Mouse (Mus musculus): ENCODE results near the gene Dkk2. TPM values are rescaled to one million over a fixed set of nuclear protein-coding genes. Genes with fewer than 3 reads are reported as not detected.
A peak's percentile ranks its signal among the peaks of the same experiment; 100 is the strongest.

The Dkk2 gene
- polyA plus RNA-seq, 1 experiment from 2014 or later = 0.40 TPM

DNA sequence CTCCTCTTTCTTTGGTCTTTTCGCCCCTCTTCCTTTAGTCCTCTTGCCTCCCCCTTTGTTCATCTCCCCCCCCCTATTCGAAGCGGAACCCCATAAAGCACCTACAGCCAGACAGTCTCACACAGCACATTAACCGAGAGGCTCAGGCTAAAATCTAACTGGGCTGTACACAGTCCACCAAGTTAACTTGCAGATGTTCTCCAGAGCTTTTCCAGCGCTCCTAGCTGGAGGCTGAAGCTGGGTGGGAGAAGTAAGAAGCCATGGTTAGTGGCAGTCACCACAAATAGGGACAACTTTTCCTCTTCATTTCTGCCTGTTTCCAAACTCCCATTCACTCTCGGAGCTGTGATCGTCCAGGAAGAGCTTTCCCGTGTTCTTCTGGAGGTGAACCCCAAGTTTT, 412 bp upstream of the Dkk2 start:
- H3K36me3 ChIP-seq (replicated peaks) = no peaks in the 10 kb centered on the region
- no peak overlapping the region for H3K4me3 ChIP-seq (replicated peaks)
- H3K27ac ChIP-seq (replicated peaks) = no peak overlapping the region
- no peak for ATAC-seq (ENCODE audit: insufficient read depth)
- H3K27me3 ChIP-seq = peaks cover 34% of the 10 kb centered on the region
- peaks cover 7% of the 10 kb centered on the region; the same call in 1 of the 2 replicates for H3K4me1 ChIP-seq (replicated peaks)
- peak overlapping the region; percentile 48 for H3K4me2 ChIP-seq
- no peak overlapping the region for H3K9ac ChIP-seq
- WGBS (ENCODE audit: insufficient replicate concordance) = 5% methylated on average over 8 of the region's 8 CpGs
- H3K9me3 ChIP-seq (replicated peaks) = no peaks in the 10 kb centered on the region

DNA sequence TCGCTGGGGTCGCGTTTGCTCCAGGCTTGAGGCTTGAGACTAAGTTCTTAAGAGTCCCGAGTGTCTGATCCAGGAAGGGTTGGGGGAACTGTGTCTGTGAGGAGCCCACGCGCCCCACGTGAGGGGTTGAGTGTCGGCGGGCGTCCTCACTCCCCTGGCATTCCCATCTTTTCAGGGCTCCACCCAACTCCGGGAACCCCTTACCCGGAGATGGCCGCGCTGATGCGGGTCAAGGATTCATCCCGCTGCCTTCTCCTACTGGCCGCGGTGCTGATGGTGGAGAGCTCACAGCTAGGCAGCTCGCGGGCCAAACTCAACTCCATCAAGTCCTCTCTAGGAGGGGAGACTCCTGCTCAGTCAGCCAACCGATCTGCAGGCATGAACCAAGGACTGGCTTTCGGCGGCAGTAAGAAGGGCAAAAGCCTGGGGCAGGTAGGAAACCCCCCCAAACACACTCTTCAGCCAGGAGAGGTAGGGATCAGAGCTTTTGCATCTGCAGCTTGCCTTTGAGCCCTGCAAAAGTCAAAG, 795 bp downstream of the Dkk2 start:
- H3K4me3 ChIP-seq (replicated peaks) = peak overlapping the region; percentile 21
- H3K36me3 ChIP-seq (replicated peaks) = no peaks in the 10 kb centered on the region
- WGBS (ENCODE audit: insufficient replicate concordance) = 2% methylated on average over 23 of the region's 23 CpGs
- H3K4me1 ChIP-seq (replicated peaks) = peaks cover 7% of the 10 kb centered on the region; the same call in 1 of the 2 replicates
- peak overlapping the region; percentile 48 for H3K4me2 ChIP-seq
- ATAC-seq (ENCODE audit: insufficient read depth) = no peak
- H3K9me3 ChIP-seq (replicated peaks) = no peaks in the 10 kb centered on the region
- no peak overlapping the region for H3K27ac ChIP-seq (replicated peaks)
- H3K27me3 ChIP-seq = peaks cover 34% of the 10 kb centered on the region
- no peak overlapping the region for H3K9ac ChIP-seq

DNA sequence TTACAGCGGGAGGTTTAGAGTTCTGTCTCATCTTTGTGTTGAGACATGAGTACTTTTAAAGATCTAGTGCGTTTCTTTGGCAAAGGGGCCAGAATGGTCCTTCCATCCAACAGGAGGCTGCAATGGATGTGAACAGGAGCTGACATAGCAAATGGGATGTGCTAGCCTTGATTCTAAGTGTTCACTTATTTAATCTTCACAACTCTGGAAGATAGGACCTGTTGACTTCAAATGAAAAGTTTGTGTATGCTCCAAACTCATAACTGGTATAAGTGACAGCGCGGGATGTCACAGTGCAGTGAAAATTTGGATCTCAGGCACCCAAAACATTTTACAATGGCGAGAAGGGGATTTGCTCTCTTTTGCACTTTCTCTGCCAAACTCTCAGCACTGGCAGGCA, 1.4 kb downstream of the Dkk2 start:
- no peaks in the 10 kb centered on the region for H3K36me3 ChIP-seq (replicated peaks)
- no peak for ATAC-seq (ENCODE audit: insufficient read depth)
- H3K27ac ChIP-seq (replicated peaks) = no peak overlapping the region
- 22% methylated on average over 5 of the region's 5 CpGs for WGBS (ENCODE audit: insufficient replicate concordance)
- 0 out of 2 replicates have a peak overlapping the region, but pooled peaks have one; percentile 48 for H3K4me2 ChIP-seq
- H3K4me1 ChIP-seq (replicated peaks) = peaks cover 7% of the 10 kb centered on the region; the same call in 1 of the 2 replicates
- no peak overlapping the region for H3K4me3 ChIP-seq (replicated peaks)
- no peaks in the 10 kb centered on the region for H3K9me3 ChIP-seq (replicated peaks)
- H3K27me3 ChIP-seq = peaks cover 34% of the 10 kb centered on the region
- no peak overlapping the region for H3K9ac ChIP-seq

DNA sequence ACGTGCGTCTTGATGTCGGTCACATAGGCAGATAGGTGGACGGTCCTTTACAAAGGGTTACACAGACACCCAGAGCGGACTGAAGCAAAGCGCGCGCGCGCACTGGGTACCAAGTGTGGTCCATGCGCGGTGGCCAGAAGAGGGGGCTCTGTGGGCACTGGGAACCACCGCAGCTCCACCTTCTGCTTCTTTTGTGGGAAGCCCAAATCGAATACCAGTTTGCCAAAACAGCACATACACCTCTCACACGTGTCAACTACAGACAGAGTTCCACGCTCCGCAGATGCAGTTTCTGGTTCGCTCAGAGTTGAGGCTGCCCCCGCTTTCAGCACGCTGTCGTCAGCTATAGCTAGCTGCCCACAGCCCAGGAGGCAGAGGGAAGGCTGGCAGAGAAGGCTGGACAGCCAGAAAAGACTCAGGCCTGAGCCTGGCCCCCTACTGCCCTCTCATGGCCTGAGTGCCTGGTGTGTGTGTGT, 2.0 kb downstream of the Dkk2 start:
- no peak for ATAC-seq (ENCODE audit: insufficient read depth)
- H3K4me3 ChIP-seq (replicated peaks) = 0 out of 2 replicates have a peak overlapping the region, but pooled peaks have one; percentile 10
- no peaks in the 10 kb centered on the region for H3K36me3 ChIP-seq (replicated peaks)
- H3K27ac ChIP-seq (replicated peaks) = no peak overlapping the region
- H3K4me1 ChIP-seq (replicated peaks) = peaks cover 7% of the 10 kb centered on the region; the same call in 1 of the 2 replicates
- peak overlapping the region; percentile 33 for H3K4me2 ChIP-seq
- WGBS (ENCODE audit: insufficient replicate concordance) = under 1% methylated on average over 21 of the region's 21 CpGs
- H3K27me3 ChIP-seq = peaks cover 34% of the 10 kb centered on the region
- no peaks in the 10 kb centered on the region for H3K9me3 ChIP-seq (replicated peaks)
- no peak overlapping the region for H3K9ac ChIP-seq

DNA sequence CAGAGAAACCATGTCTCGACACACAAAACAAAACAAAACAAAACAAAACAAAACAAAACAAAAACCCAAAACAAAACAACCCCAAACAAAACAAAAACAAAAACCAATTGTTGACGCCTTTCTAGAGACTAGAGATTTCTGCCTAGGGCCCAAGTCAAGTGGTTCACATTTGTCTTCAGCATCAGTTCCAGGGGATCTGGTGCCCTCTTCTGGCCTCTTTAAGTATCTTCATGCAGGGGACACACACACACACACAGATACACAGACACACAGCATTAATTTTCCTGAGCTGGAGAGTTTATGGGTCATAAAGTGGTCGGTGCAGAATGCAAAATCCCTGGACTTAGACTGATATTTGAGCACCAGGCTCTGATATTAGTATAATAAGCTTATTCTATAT, 7.9 kb downstream of the Dkk2 start:
- 61% methylated on average over 3 of the region's 3 CpGs for WGBS (ENCODE audit: insufficient replicate concordance)
- Histone ChIP-seq H3K4me1 (replicated peaks) (no peaks in the 10 kb centered on the region), H3K9me3 (replicated peaks) (no peaks in the 10 kb centered on the region), H3K36me3 (replicated peaks) (no peaks in the 10 kb centered on the region), H3K4me3 (replicated peaks) (no peak overlapping the region), H3K9ac (no peak overlapping the region), H3K4me2 (no peak overlapping the region), H3K27ac (replicated peaks) (no peak overlapping the region), H3K27me3 (no peaks in the 10 kb centered on the region)
- ATAC-seq (ENCODE audit: insufficient read depth) = no peak

DNA sequence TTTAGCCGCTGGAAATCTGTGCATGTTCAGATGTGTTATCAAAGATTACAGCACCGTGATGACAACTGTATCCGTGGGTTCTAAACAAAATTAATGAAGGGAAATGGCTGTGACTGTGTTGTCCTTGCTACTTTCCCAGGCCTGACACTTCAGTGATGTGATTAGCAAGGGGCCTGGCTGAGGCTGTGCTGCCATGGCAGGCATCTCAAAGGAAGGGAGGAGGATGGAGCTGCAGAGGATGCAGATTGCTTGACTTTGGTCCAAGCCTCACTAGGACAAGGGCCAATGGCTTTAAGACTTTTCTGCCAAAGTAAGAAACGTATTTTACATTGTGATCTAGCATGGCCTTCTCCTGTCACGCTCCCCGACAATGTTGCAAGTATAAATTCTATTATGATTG, 11.2 kb downstream of the Dkk2 start:
- no peak for ATAC-seq (ENCODE audit: insufficient read depth)
- no peak overlapping the region for H3K4me2 ChIP-seq
- WGBS (ENCODE audit: insufficient replicate concordance) = 53% methylated on average over 6 of the region's 6 CpGs
- no peak overlapping the region for H3K4me3 ChIP-seq (replicated peaks)
- H3K9me3 ChIP-seq (replicated peaks) = no peaks in the 10 kb centered on the region
- no peak overlapping the region for H3K9ac ChIP-seq
- H3K27ac ChIP-seq (replicated peaks) = no peak overlapping the region
- no peaks in the 10 kb centered on the region for H3K36me3 ChIP-seq (replicated peaks)
- no peaks in the 10 kb centered on the region for H3K27me3 ChIP-seq
- no peaks in the 10 kb centered on the region for H3K4me1 ChIP-seq (replicated peaks)

DNA sequence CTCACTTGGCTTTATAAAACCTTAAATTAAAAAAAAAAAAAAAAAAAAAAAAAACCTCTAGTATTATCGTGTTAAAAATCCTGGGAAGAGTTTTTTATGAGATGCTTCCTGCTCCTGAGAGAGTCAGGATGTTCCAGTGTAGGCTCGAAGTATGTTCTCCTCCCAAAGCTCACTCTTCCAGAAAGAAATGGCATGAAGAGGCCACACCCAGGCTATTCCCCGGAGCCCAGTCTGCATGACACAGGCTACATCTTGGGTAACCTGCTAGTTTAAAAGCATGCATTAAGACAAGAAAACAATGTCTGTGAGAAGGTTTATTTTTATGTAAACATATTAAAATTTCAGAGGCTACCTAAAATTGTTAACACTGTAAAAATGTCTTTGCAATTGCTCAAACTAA, 15.7 kb downstream of the Dkk2 start:
- 48% methylated on average over 3 of the region's 3 CpGs for WGBS (ENCODE audit: insufficient replicate concordance)
- H3K9me3 ChIP-seq (replicated peaks) = no peaks in the 10 kb centered on the region
- H3K27ac ChIP-seq (replicated peaks) = no peak overlapping the region
- no peaks in the 10 kb centered on the region for H3K27me3 ChIP-seq
- no peaks in the 10 kb centered on the region for H3K4me1 ChIP-seq (replicated peaks)
- H3K9ac ChIP-seq = no peak overlapping the region
- ATAC-seq (ENCODE audit: insufficient read depth) = no peak
- H3K36me3 ChIP-seq (replicated peaks) = no peaks in the 10 kb centered on the region
- no peak overlapping the region for H3K4me2 ChIP-seq
- no peak overlapping the region for H3K4me3 ChIP-seq (replicated peaks)

DNA sequence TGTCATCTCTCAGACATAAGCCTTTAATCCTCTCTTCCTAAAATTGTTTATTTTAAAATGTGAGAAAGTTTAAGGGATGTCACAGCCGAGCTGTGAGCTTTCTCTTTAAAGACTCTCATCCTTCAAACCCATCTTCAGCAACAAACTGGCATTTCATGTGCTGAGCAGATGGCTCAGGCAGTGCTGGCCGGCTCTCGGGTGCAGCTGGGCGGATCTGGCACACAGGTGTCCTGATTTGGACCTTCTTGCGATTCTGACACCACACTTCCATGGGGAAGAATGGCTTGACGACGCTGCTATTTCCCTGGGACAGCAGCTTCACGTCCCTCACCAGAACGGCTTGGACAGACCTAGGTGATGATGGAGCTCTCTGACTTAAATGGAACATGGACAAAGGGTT, 17.9 kb downstream of the Dkk2 start:
- H3K4me3 ChIP-seq (replicated peaks) = no peak overlapping the region
- 40% methylated on average over 9 of the region's 9 CpGs for WGBS (ENCODE audit: insufficient replicate concordance)
- ATAC-seq (ENCODE audit: insufficient read depth) = no peak
- no peaks in the 10 kb centered on the region for H3K9me3 ChIP-seq (replicated peaks)
- H3K4me2 ChIP-seq = no peak overlapping the region
- H3K27ac ChIP-seq (replicated peaks) = no peak overlapping the region
- H3K4me1 ChIP-seq (replicated peaks) = no peaks in the 10 kb centered on the region
- no peaks in the 10 kb centered on the region for H3K36me3 ChIP-seq (replicated peaks)
- no peaks in the 10 kb centered on the region for H3K27me3 ChIP-seq
- no peak overlapping the region for H3K9ac ChIP-seq

DNA sequence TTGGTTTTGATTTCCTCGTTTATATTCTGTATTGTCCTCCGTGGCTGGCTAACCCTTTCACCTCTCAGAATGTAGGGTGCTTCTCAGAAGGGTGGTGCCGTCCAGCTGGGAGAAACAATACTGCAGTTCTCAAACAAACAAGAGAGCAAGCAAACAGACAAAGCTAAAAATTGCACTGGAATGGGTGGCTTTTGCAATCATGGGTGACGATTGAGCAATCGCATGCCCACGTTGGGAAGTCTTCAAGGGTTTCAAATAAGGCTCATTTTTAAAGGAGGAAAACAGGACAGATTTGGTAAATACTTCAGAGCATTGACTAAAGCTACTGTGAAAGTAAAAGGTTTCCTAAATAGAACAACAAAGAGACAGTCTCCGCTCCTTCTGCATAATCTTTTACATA, 18.4 kb downstream of the Dkk2 start:
- WGBS (ENCODE audit: insufficient replicate concordance) = 40% methylated on average over 7 of the region's 7 CpGs
- H3K36me3 ChIP-seq (replicated peaks) = no peaks in the 10 kb centered on the region
- H3K4me1 ChIP-seq (replicated peaks) = no peaks in the 10 kb centered on the region
- H3K27ac ChIP-seq (replicated peaks) = no peak overlapping the region
- H3K9ac ChIP-seq = no peak overlapping the region
- no peak for ATAC-seq (ENCODE audit: insufficient read depth)
- no peaks in the 10 kb centered on the region for H3K27me3 ChIP-seq
- H3K9me3 ChIP-seq (replicated peaks) = no peaks in the 10 kb centered on the region
- no peak overlapping the region for H3K4me2 ChIP-seq
- no peak overlapping the region for H3K4me3 ChIP-seq (replicated peaks)

DNA sequence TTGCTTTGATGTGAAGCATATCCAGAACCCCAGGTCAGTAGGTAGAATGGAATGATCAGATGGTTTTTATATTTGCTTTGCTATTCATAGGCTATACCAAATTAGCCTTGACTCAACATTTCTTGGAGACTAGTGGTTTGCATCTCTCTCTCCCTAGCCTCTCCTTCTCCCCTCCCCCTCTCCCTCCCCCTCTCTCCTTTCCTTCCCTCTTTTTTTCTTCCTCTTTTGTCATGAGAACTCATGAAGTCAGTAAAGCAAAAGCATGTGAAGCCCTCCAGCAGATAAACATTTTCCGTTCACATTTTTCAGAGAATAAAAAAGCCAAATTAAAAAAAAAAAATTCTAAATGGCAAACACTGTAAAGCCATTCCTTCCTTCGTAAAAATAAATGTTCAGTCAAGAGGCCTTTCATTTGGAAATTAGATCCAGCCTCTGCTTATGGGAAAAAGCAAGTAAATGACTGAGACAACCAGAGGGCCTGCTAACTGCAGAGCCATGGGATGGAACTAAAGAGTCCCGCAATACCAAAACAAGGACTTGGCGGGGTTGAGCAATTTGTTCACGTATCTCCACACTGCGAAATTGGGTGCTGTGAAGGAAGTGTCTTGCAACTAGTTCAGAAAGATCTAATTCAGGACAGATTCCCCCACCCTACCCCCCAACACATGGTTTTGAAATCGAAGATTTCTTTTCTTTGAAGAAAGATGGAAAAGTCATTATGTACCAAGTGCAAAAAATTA, 30.9 kb downstream of the Dkk2 start:
- H3K36me3 ChIP-seq (replicated peaks) = no peaks in the 10 kb centered on the region
- H3K4me2 ChIP-seq = no peak overlapping the region
- no peaks in the 10 kb centered on the region for H3K9me3 ChIP-seq (replicated peaks)
- H3K4me1 ChIP-seq (replicated peaks) = no peaks in the 10 kb centered on the region
- H3K27ac ChIP-seq (replicated peaks) = no peak overlapping the region
- no peak overlapping the region for H3K9ac ChIP-seq
- no peak for ATAC-seq (ENCODE audit: insufficient read depth)
- no peak overlapping the region for H3K4me3 ChIP-seq (replicated peaks)
- no peaks in the 10 kb centered on the region for H3K27me3 ChIP-seq
- WGBS (ENCODE audit: insufficient replicate concordance) = 39% methylated on average over 7 of the region's 7 CpGs

DNA sequence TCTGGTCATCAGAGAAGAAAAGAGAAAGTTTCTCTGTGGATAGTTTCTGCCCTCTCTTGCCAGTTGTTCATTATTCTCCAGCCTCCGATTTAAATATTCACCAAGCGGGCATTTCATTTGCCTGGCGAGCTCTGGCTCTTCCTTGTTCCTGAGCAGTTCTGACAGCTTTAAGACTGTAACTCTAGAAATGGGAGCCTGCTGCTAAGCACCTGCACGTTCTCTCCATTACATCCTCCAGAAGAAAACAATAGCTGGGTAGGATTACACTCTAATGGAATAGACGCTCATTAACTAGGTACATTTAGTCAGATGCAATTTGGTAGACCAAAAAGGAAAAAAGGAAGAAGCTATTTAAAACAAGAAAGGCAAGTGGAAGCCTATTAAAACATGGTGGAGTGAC, 36.3 kb downstream of the Dkk2 start:
- ATAC-seq (ENCODE audit: insufficient read depth) = no peak
- H3K4me2 ChIP-seq = no peak overlapping the region
- H3K9me3 ChIP-seq (replicated peaks) = no peaks in the 10 kb centered on the region
- H3K27ac ChIP-seq (replicated peaks) = no peak overlapping the region
- no peaks in the 10 kb centered on the region for H3K27me3 ChIP-seq
- WGBS (ENCODE audit: insufficient replicate concordance) = 55% methylated on average over 5 of the region's 5 CpGs
- no peaks in the 10 kb centered on the region for H3K4me1 ChIP-seq (replicated peaks)
- no peak overlapping the region for H3K9ac ChIP-seq
- no peak overlapping the region for H3K4me3 ChIP-seq (replicated peaks)
- no peaks in the 10 kb centered on the region for H3K36me3 ChIP-seq (replicated peaks)

All from liver, embryonic 15.5 days (tissue).